Mouse (Mus musculus) layer of hippocampus, postnatal 25 days (tissue): ENCODE measurements at regions not wholly inside any gene's neighbourhood (a gene's known extent, or its start where the extent isn't known, plus 50 kb on each side); places are given as distances from the start of the nearest gene placed in this dataset.

ENCODE experiments used
- DNase-seq, 2 experiments: peaks; one replicate each; pipeline ENCODE4 v3.0.0; 2022; ENCODE audit warnings: mixed read lengths in 2 of 2, low spot score in 1 of 2; ENCODE audit errors: extremely low spot score in 1 of 2

GRCm38 (mm10) chr13:78717686-78718431 is 518.3 kb upstream of the Nr2f1 start:
- DNase-seq = no peak

GRCm38 (mm10) chr13:78717159-78717558 is 517.6 kb upstream of the Nr2f1 start:
- DNase-seq = no peak

- DNase-seq = no peak
Measured at GRCm38 (mm10) chr13:78704693-78705092, 505.1 kb upstream of the Nr2f1 start.

- DNase-seq = no peak
Measured at GRCm38 (mm10) chr13:78697814-78698519, 498.4 kb upstream of the Nr2f1 start.

GRCm38 (mm10) chr13:78679255-78679895 is 479.8 kb upstream of the Nr2f1 start:
- no peak for DNase-seq

- DNase-seq = no peak
Measured at GRCm38 (mm10) chr13:78678241-78678640, 478.7 kb upstream of the Nr2f1 start.

GRCm38 (mm10) chr13:78658285-78658684 is 458.7 kb upstream of the Nr2f1 start:
- no peak for DNase-seq

GRCm38 (mm10) chr13:78656766-78657165 is 457.2 kb upstream of the Nr2f1 start:
- no peak for DNase-seq

GRCm38 (mm10) chr13:78656196-78656595 is 456.6 kb upstream of the Nr2f1 start:
- DNase-seq = no peak

GRCm38 (mm10) chr13:78650824-78651223 is 451.3 kb upstream of the Nr2f1 start:
- no peak for DNase-seq

GRCm38 (mm10) chr13:78644556-78644955 is 445.0 kb upstream of the Nr2f1 start:
- DNase-seq = no peak

- DNase-seq = no peak
Measured at GRCm38 (mm10) chr13:78643023-78643422, 443.5 kb upstream of the Nr2f1 start.

- DNase-seq = no peak
Measured at GRCm38 (mm10) chr13:78642443-78642729, 442.8 kb upstream of the Nr2f1 start.

GRCm38 (mm10) chr13:78641687-78642442 is 442.3 kb upstream of the Nr2f1 start:
- no peak for DNase-seq

GRCm38 (mm10) chr13:78640340-78640739 is 440.8 kb upstream of the Nr2f1 start:
- no peak for DNase-seq

- no peak for DNase-seq
Measured at GRCm38 (mm10) chr13:78638462-78638861, 438.9 kb upstream of the Nr2f1 start.

- DNase-seq = no peak
Measured at GRCm38 (mm10) chr13:78631609-78632008, 432.1 kb upstream of the Nr2f1 start.

- DNase-seq = no peak
Measured at GRCm38 (mm10) chr13:78629041-78629727, 429.6 kb upstream of the Nr2f1 start.

- DNase-seq = no peak
Measured at GRCm38 (mm10) chr13:78623652-78624051, 424.1 kb upstream of the Nr2f1 start.

GRCm38 (mm10) chr13:78602861-78603211 is 403.3 kb upstream of the Nr2f1 start:
- no peak for DNase-seq
